Mouse (Mus musculus) adrenal gland, adult 18-20 months (tissue): Measurements from ENCODE around the gene Tmem106b. TPM values are rescaled to one million over a fixed set of nuclear protein-coding genes. Genes with fewer than 3 reads are reported as not detected.

Experiments used
- total RNA-seq, 2 experiments: library from RNA; stranded (reverse); gene quantifications; 1 replicate in 1 of 2; 2 replicates in 1 of 2; pipeline ENCODE4 v1.2.3; 2021

Gene Tmem106b
- total RNA-seq, 2 experiments from 2014 or later = 119 to 136 TPM

Other genes with a start within 250 kb of the Tmem106b start
- not detected for gene Vwde, start 155.2 kb downstream of the Tmem106b start, total RNA-seq